Mouse (Mus musculus) hindbrain, embryonic 11.5 days (tissue): ENCODE results near the gene Gsta1. TPM values are rescaled to one million over a fixed set of nuclear protein-coding genes. Genes with fewer than 3 reads are reported as not detected.

Experiments used
- ATAC-seq: fragments of 200-750 bp; cut with Nextera tagmentation; 2 replicates; pipeline ENCODE4 v1.8.0; 2017; ENCODE audit warnings: mild to moderate bottlenecking, moderate TSS enrichment, moderate library complexity; ENCODE audit not compliant: low FRiP score
- DNase-seq: peaks from one replicate; pipeline ENCODE4 v3.0.0-alpha.2; 2015; ENCODE audit warnings: low spot score
- H3K27ac ChIP-seq: fragments of 300-500 bp; sonication (generic); 2 replicates; pipeline ENCODE4 v1.5.1; 2014; ENCODE audit warnings: mild to moderate bottlenecking, low read depth, low read length
- H3K27me3 ChIP-seq: fragments of 300-500 bp; sonication (generic); 2 replicates; pipeline ENCODE4 v1.6.1; 2014; ENCODE audit warnings: mild to moderate bottlenecking, low read length, moderate library complexity, mixed read lengths; ENCODE audit not compliant: control insufficient read depth, insufficient read depth
- H3K36me3 ChIP-seq: fragments of 300-500 bp; sonication (generic); 2 replicates; pipeline ENCODE4 v1.6.1; 2014; ENCODE audit warnings: mild to moderate bottlenecking, low read length, moderate library complexity, mixed read lengths; ENCODE audit not compliant: control insufficient read depth, insufficient read depth
- H3K4me1 ChIP-seq: fragments of 300-500 bp; sonication (generic); replicated peaks from 2 replicates; pipeline ENCODE4 v1.6.1; 2014; ENCODE audit warnings: low read length, mixed read lengths; ENCODE audit not compliant: control insufficient read depth, insufficient read depth
- H3K4me2 ChIP-seq: fragments of 300-500 bp; sonication (generic); replicated peaks from 2 replicates; pipeline ENCODE4 v1.6.1; 2014; ENCODE audit warnings: mild to moderate bottlenecking, low read depth, low read length
- H3K4me3 ChIP-seq: fragments of 300-500 bp; sonication (generic); 2 replicates; pipeline ENCODE4 v1.5.1; 2014; ENCODE audit warnings: low read depth, low read length
- H3K9ac ChIP-seq: fragments of 300-500 bp; sonication (generic); 2 replicates; pipeline ENCODE4 v1.6.1; 2014; ENCODE audit warnings: low read depth, low read length
- H3K9me3 ChIP-seq: fragments of 300-500 bp; sonication (generic); 2 replicates; pipeline ENCODE4 v1.6.1; 2016; ENCODE audit warnings: low read length; ENCODE audit not compliant: control insufficient read depth
- WGBS: fragments of 180-500 bp; shearing (Covaris S2); extraction: QIAGEN DNeasy Blood & Tissue Kit; methylation state at CpG from one replicate; pipeline ENCODE4 v1.1.7; 2014; 5-methylcytosine and 5-hydroxymethylcytosine counted together
- polyA plus RNA-seq: library from polyadenylated mRNA; unstranded; fragments of >200 nt; fragmentation: Nextera tagmentation; extraction: Ambion mirVana; gene quantifications from 2 replicates; pipeline ENCODE4 v1.2.1, GENCODE M21; 2014

Gsta1 gene
- polyA plus RNA-seq, 1 experiment from 2014 or later: not detected

- Histone ChIP-seq H3K4me2 (no peak overlapping the region), H3K9me3 (no peaks in the 10 kb centered on the region), H3K27ac (no peak overlapping the region), H3K4me3 (no peak overlapping the region), H3K36me3 (no peaks in the 10 kb centered on the region), H3K9ac (no peak overlapping the region), H3K27me3 (no peaks in the 10 kb centered on the region), H3K4me1 (no peaks in the 10 kb centered on the region)
- DNase-seq (no peak), ATAC-seq (no peak)
- WGBS: 92% methylated on average over 9 of the region's 9 CpGs
Observed at GRCm38 (mm10) chr9:78197801-78198200, 32.7 kb upstream of the Gsta1 start.

GRCm38 (mm10) chr9:78204194-78204593, 26.3 kb upstream of the Gsta1 start:
- H3K9me3 ChIP-seq: no peaks in the 10 kb centered on the region

GRCm38 (mm10) chr9:78208956-78209355, 21.5 kb upstream of the Gsta1 start:
- 70% methylated on average over 4 of the region's 4 CpGs for WGBS
- Histone ChIP-seq H3K4me3 (no peak overlapping the region), H3K36me3 (no peaks in the 10 kb centered on the region), H3K9me3 (no peaks in the 10 kb centered on the region), H3K9ac (no peak overlapping the region), H3K27ac (no peak overlapping the region), H3K27me3 (no peaks in the 10 kb centered on the region), H3K4me2 (no peak overlapping the region), H3K4me1 (no peaks in the 10 kb centered on the region)
- no peak for DNase-seq
- ATAC-seq: no peak

More at GRCm38 (mm10) chr9:78204194-78204593, 26.3 kb upstream of the Gsta1 start:
- no peak overlapping the region for H3K4me2 ChIP-seq
- no peak overlapping the region for H3K27ac ChIP-seq
- no peak for ATAC-seq
- DNase-seq: no peak
- H3K4me1 ChIP-seq: no peaks in the 10 kb centered on the region
- H3K9ac ChIP-seq: no peak overlapping the region
- no peaks in the 10 kb centered on the region for H3K27me3 ChIP-seq
- H3K4me3 ChIP-seq: no peak overlapping the region
- WGBS: 88% methylated on average over 6 of the region's 6 CpGs
- H3K36me3 ChIP-seq: no peaks in the 10 kb centered on the region

GRCm38 (mm10) chr9:78210079-78210478, 20.4 kb upstream of the Gsta1 start:
- no peak overlapping the region for H3K9ac ChIP-seq
- H3K27me3 ChIP-seq: no peaks in the 10 kb centered on the region
- H3K9me3 ChIP-seq: no peaks in the 10 kb centered on the region
- H3K36me3 ChIP-seq: no peaks in the 10 kb centered on the region
- H3K4me1 ChIP-seq: no peaks in the 10 kb centered on the region
- no peak overlapping the region for H3K4me3 ChIP-seq
- no peak overlapping the region for H3K27ac ChIP-seq
- ATAC-seq (no peak), DNase-seq (no peak)
- WGBS: 88% methylated on average over 3 of the region's 3 CpGs
- H3K4me2 ChIP-seq: no peak overlapping the region

DNA sequence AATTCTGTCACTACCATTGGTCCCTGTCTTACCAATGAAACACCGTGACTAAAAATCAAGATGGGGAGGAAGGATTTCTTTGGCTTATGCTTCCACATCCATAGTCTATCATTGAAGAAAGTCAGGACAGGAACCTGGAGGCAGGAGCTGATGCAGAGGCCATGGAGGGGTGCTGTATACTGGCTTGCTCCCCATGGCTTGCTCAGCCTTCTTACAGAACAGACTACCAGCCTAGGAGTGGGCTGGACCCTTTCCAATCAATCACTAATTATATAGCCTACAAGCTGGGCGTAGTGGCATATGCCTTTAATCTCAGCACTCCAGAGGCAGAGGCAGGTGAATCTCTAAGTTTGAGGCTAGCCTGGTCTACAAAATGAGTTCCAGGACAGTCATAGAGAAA, 19.6 kb upstream of the Gsta1 start:
- H3K27ac ChIP-seq: no peak overlapping the region
- no peak for ATAC-seq
- no peak overlapping the region for H3K4me3 ChIP-seq
- no peak for DNase-seq
- H3K27me3 ChIP-seq: no peaks in the 10 kb centered on the region
- H3K4me2 ChIP-seq: no peak overlapping the region
- H3K9ac ChIP-seq: no peak overlapping the region
- 91% methylated on average over 2 of the region's 2 CpGs for WGBS
- H3K36me3 ChIP-seq: no peaks in the 10 kb centered on the region
- H3K4me1 ChIP-seq: no peaks in the 10 kb centered on the region
- no peaks in the 10 kb centered on the region for H3K9me3 ChIP-seq

DNA sequence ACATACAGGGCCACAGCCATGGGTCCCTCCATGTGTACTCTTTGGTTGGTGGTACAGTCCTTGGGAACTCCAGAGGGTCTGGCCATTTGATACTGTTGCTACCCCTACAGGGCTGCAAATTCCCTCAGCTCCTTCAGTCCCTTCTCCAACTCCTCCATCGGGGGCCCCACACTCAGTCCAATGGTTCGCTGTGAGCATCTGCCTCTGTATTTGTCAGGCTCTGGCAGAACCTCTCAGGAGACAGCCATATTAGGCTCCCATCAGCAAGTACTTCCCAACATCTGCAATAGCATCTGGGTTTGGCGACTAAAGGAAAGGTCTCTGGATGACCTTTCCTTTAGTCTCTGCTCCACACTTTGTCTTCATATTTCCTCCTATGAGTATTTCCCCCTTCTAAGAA, 18.9 kb upstream of the Gsta1 start:
- Histone ChIP-seq H3K4me2 (no peak overlapping the region), H3K36me3 (no peaks in the 10 kb centered on the region), H3K27me3 (no peaks in the 10 kb centered on the region), H3K9me3 (no peaks in the 10 kb centered on the region), H3K27ac (no peak overlapping the region), H3K4me1 (no peaks in the 10 kb centered on the region), H3K9ac (no peak overlapping the region), H3K4me3 (no peak overlapping the region)
- DNase-seq (no peak), ATAC-seq (no peak)
- 93% methylated on average over 3 of the region's 3 CpGs for WGBS

- DNase-seq: no peak
- no peak for ATAC-seq
- H3K4me2 ChIP-seq: no peak overlapping the region
- H3K9ac ChIP-seq: no peak overlapping the region
- H3K4me1 ChIP-seq: no peaks in the 10 kb centered on the region
- H3K27me3 ChIP-seq: no peaks in the 10 kb centered on the region
- no peaks in the 10 kb centered on the region for H3K36me3 ChIP-seq
- H3K4me3 ChIP-seq: no peak overlapping the region
- 89% methylated on average over 7 of the region's 7 CpGs for WGBS
- no peak overlapping the region for H3K27ac ChIP-seq
- H3K9me3 ChIP-seq: no peaks in the 10 kb centered on the region
Observed at GRCm38 (mm10) chr9:78212341-78213049, 18.0 kb upstream of the Gsta1 start.

- WGBS: 85% methylated on average over 4 of the region's 4 CpGs
Observed at GRCm38 (mm10) chr9:78217074-78217473, 13.4 kb upstream of the Gsta1 start.

GRCm38 (mm10) chr9:78222616-78223015, 7.8 kb upstream of the Gsta1 start:
- no peak overlapping the region for H3K4me2 ChIP-seq

More at GRCm38 (mm10) chr9:78217074-78217473, 13.4 kb upstream of the Gsta1 start:
- no peak for DNase-seq
- H3K27me3 ChIP-seq: no peaks in the 10 kb centered on the region
- no peak overlapping the region for H3K4me2 ChIP-seq
- H3K4me3 ChIP-seq: no peak overlapping the region
- ATAC-seq: no peak
- H3K9me3 ChIP-seq: no peaks in the 10 kb centered on the region
- H3K9ac ChIP-seq: no peak overlapping the region
- H3K4me1 ChIP-seq: no peaks in the 10 kb centered on the region
- no peak overlapping the region for H3K27ac ChIP-seq
- H3K36me3 ChIP-seq: no peaks in the 10 kb centered on the region

More at GRCm38 (mm10) chr9:78222616-78223015, 7.8 kb upstream of the Gsta1 start:
- 73% methylated on average over 8 of the region's 8 CpGs for WGBS
- no peak for DNase-seq
- Histone ChIP-seq H3K27ac (no peak overlapping the region), H3K36me3 (no peaks in the 10 kb centered on the region), H3K9ac (no peak overlapping the region), H3K27me3 (no peaks in the 10 kb centered on the region), H3K9me3 (no peaks in the 10 kb centered on the region), H3K4me3 (no peak overlapping the region), H3K4me1 (no peaks in the 10 kb centered on the region)
- ATAC-seq: no peak
